Mouse (Mus musculus): ENCODE measurements around the gene Chst4. TPM values are rescaled to one million over a fixed set of nuclear protein-coding genes. Genes with fewer than 3 reads are reported as not detected.

Gene Chst4
- polyA plus RNA-seq, 1 experiment from 2014 or later: 0.32 TPM

- WGBS: 81% methylated on average over 8 of the region's 8 CpGs
Measured at GRCm38 (mm10) chr8:109990224-109990623, 49.3 kb downstream of the Chst4 start, which contains the start of gene Tat. Gene Tat, plus strand, starts transcription at chr8:109990437.

GRCm38 (mm10) chr8:109989151-109989550 lies 50.4 kb downstream of the Chst4 start:
- Histone ChIP-seq H3K9ac (replicated peaks; ENCODE audit: low read length) (no peak overlapping the region), H3K4me2 (replicated peaks; ENCODE audit: low read depth, low read length) (no peak overlapping the region), H3K27ac (ENCODE audit: low read length) (no peak overlapping the region), H3K9me3 (ENCODE audit: low read length) (no peaks in the 10 kb centered on the region), H3K27me3 (ENCODE audit: insufficient read depth, low read length) (peaks cover under 1% of the 10 kb centered on the region), H3K4me3 (ENCODE audit: low read length) (no peak overlapping the region), H3K36me3 (ENCODE audit: insufficient read depth, low read length) (no peaks in the 10 kb centered on the region), H3K4me1 (ENCODE audit: insufficient read depth, low read length) (no peaks in the 10 kb centered on the region)
- 85% methylated on average over 8 of the region's 8 CpGs for WGBS
- ATAC-seq (ENCODE audit: low FRiP score, low TSS enrichment): no peak

More at GRCm38 (mm10) chr8:109990224-109990623, 49.3 kb downstream of the Chst4 start, which contains the start of gene Tat:
- no peaks in the 10 kb centered on the region; the same call in 1 of the 2 replicates for H3K27me3 ChIP-seq (ENCODE audit: insufficient read depth, low read length)
- H3K4me3 ChIP-seq (ENCODE audit: low read length): no peak within 1 kb of the TSS
- H3K36me3 ChIP-seq (ENCODE audit: insufficient read depth, low read length): no peaks in the 10 kb centered on the region
- H3K4me2 ChIP-seq (replicated peaks; ENCODE audit: low read depth, low read length): no peak within 1 kb of the TSS
- no peak for ATAC-seq (ENCODE audit: low FRiP score, low TSS enrichment)
- no peaks in the 10 kb centered on the region for H3K4me1 ChIP-seq (ENCODE audit: insufficient read depth, low read length)
- no peaks in the 10 kb centered on the region for H3K9me3 ChIP-seq (ENCODE audit: low read length)
- no peak within 1 kb of the TSS for H3K27ac ChIP-seq (ENCODE audit: low read length)
- no peak within 1 kb of the TSS for H3K9ac ChIP-seq (replicated peaks; ENCODE audit: low read length)

- Histone ChIP-seq H3K36me3 (ENCODE audit: insufficient read depth, low read length) (no peaks in the 10 kb centered on the region), H3K9me3 (ENCODE audit: low read length) (no peaks in the 10 kb centered on the region), H3K4me3 (ENCODE audit: low read length) (no peak overlapping the region), H3K4me2 (replicated peaks; ENCODE audit: low read depth, low read length) (no peak overlapping the region), H3K27me3 (ENCODE audit: insufficient read depth, low read length) (peaks cover 9% of the 10 kb centered on the region), H3K9ac (replicated peaks; ENCODE audit: low read length) (no peak overlapping the region), H3K27ac (ENCODE audit: low read length) (no peak overlapping the region), H3K4me1 (ENCODE audit: insufficient read depth, low read length) (no peaks in the 10 kb centered on the region)
- WGBS: 85% methylated on average over 7 of the region's 7 CpGs
- no peak for ATAC-seq (ENCODE audit: low FRiP score, low TSS enrichment)
Measured at GRCm38 (mm10) chr8:109987776-109988175, 51.8 kb downstream of the Chst4 start.

GRCm38 (mm10) chr8:109986384-109986783 lies 53.2 kb downstream of the Chst4 start:
- WGBS: 50% methylated on average over 7 of the region's 7 CpGs
- H3K9me3 ChIP-seq (ENCODE audit: low read length): no peaks in the 10 kb centered on the region
- H3K36me3 ChIP-seq (ENCODE audit: insufficient read depth, low read length): no peaks in the 10 kb centered on the region
- H3K4me2 ChIP-seq (replicated peaks; ENCODE audit: low read depth, low read length): no peak overlapping the region
- peaks cover 15% of the 10 kb centered on the region for H3K27me3 ChIP-seq (ENCODE audit: insufficient read depth, low read length)
- H3K4me1 ChIP-seq (ENCODE audit: insufficient read depth, low read length): no peaks in the 10 kb centered on the region
- H3K27ac ChIP-seq (ENCODE audit: low read length): no peak overlapping the region
- H3K9ac ChIP-seq (replicated peaks; ENCODE audit: low read length): no peak overlapping the region
- H3K4me3 ChIP-seq (ENCODE audit: low read length): no peak overlapping the region
- no peak for ATAC-seq (ENCODE audit: low FRiP score, low TSS enrichment)

- no peak overlapping the region for H3K27ac ChIP-seq (ENCODE audit: low read length)
- WGBS: 41% methylated on average over 5 of the region's 5 CpGs
- no peak overlapping the region for H3K9ac ChIP-seq (replicated peaks; ENCODE audit: low read length)
- H3K27me3 ChIP-seq (ENCODE audit: insufficient read depth, low read length): peaks cover 19% of the 10 kb centered on the region
- no peak for ATAC-seq (ENCODE audit: low FRiP score, low TSS enrichment)
- no peaks in the 10 kb centered on the region for H3K9me3 ChIP-seq (ENCODE audit: low read length)
- no peaks in the 10 kb centered on the region for H3K36me3 ChIP-seq (ENCODE audit: insufficient read depth, low read length)
- H3K4me2 ChIP-seq (replicated peaks; ENCODE audit: low read depth, low read length): no peak overlapping the region
- H3K4me1 ChIP-seq (ENCODE audit: insufficient read depth, low read length): no peaks in the 10 kb centered on the region
- no peak overlapping the region for H3K4me3 ChIP-seq (ENCODE audit: low read length)
Measured at GRCm38 (mm10) chr8:109983944-109984343, 55.6 kb downstream of the Chst4 start.

- Histone ChIP-seq H3K27ac (ENCODE audit: low read length) (no peak overlapping the region), H3K4me2 (replicated peaks; ENCODE audit: low read depth, low read length) (no peak overlapping the region), H3K9ac (replicated peaks; ENCODE audit: low read length) (no peak overlapping the region), H3K27me3 (ENCODE audit: insufficient read depth, low read length) (peaks cover 19% of the 10 kb centered on the region), H3K36me3 (ENCODE audit: insufficient read depth, low read length) (no peaks in the 10 kb centered on the region), H3K4me3 (ENCODE audit: low read length) (no peak overlapping the region), H3K9me3 (ENCODE audit: low read length) (no peaks in the 10 kb centered on the region), H3K4me1 (ENCODE audit: insufficient read depth, low read length) (no peaks in the 10 kb centered on the region)
- ATAC-seq (ENCODE audit: low FRiP score, low TSS enrichment): no peak
- 78% methylated on average over 15 of the region's 15 CpGs for WGBS
Measured at GRCm38 (mm10) chr8:109982386-109983105, 57.0 kb downstream of the Chst4 start.

- H3K4me3 ChIP-seq (ENCODE audit: low read length): no peak overlapping the region
- H3K4me2 ChIP-seq (replicated peaks; ENCODE audit: low read depth, low read length): no peak overlapping the region
- H3K9ac ChIP-seq (replicated peaks; ENCODE audit: low read length): no peak overlapping the region
- H3K36me3 ChIP-seq (ENCODE audit: insufficient read depth, low read length): no peaks in the 10 kb centered on the region
- peaks cover 19% of the 10 kb centered on the region for H3K27me3 ChIP-seq (ENCODE audit: insufficient read depth, low read length)
- 74% methylated on average over 6 of the region's 6 CpGs for WGBS
- no peak overlapping the region for H3K27ac ChIP-seq (ENCODE audit: low read length)
- H3K4me1 ChIP-seq (ENCODE audit: insufficient read depth, low read length): no peaks in the 10 kb centered on the region
- peaks cover 19% of the 10 kb centered on the region; the same call in 1 of the 2 replicates for H3K9me3 ChIP-seq (ENCODE audit: low read length)
- no peak for ATAC-seq (ENCODE audit: low FRiP score, low TSS enrichment)
Measured at GRCm38 (mm10) chr8:109979339-109979738, 60.2 kb downstream of the Chst4 start.

Other genes with a start within 250 kb of the Chst4 start
- gene Phlpp2, start 171.2 kb downstream of the Chst4 start, polyA plus RNA-seq (2015; fragmentation: Nextera tagmentation; extraction: Ambion mirVana): 2.6 and 2.7 TPM in 2 replicates
- 3.9 and 4.0 TPM in 2 replicates for gene Marveld3, start 77.5 kb downstream of the Chst4 start, polyA plus RNA-seq (2015; fragmentation: Nextera tagmentation; extraction: Ambion mirVana)
- gene Tat, start 49.3 kb downstream of the Chst4 start, polyA plus RNA-seq (2015; fragmentation: Nextera tagmentation; extraction: Ambion mirVana): not detected in 2 replicates
- 9.0 and 9.2 TPM in 2 replicates for gene Zfp612, start 40.0 kb upstream of the Chst4 start, polyA plus RNA-seq (2015; fragmentation: Nextera tagmentation; extraction: Ambion mirVana)
- gene Gm21964, start 61.5 kb upstream of the Chst4 start, polyA plus RNA-seq (2015; fragmentation: Nextera tagmentation; extraction: Ambion mirVana): not detected in 2 replicates
- not detected in 2 replicates for gene Gm17720, start 63.0 kb upstream of the Chst4 start, polyA plus RNA-seq (2015; fragmentation: Nextera tagmentation; extraction: Ambion mirVana)
- 0.36 TPM in 1 of 2 replicates, not detected in the other for gene Calb2, start 128.5 kb upstream of the Chst4 start, polyA plus RNA-seq (2015; fragmentation: Nextera tagmentation; extraction: Ambion mirVana)
- 10.1 and 10.8 TPM in 2 replicates for gene Cmtr2, start 175.9 kb upstream of the Chst4 start, polyA plus RNA-seq (2015; fragmentation: Nextera tagmentation; extraction: Ambion mirVana)
- gene Hydin, start 227.2 kb upstream of the Chst4 start, polyA plus RNA-seq (2015; fragmentation: Nextera tagmentation; extraction: Ambion mirVana): 0.05 and 0.14 TPM in 2 replicates